Mouse (Mus musculus) heart, embryonic 15.5 days (tissue): ENCODE measurements around the gene Olfr120. TPM values are rescaled to one million over a fixed set of nuclear protein-coding genes. Genes with fewer than 3 reads are reported as not detected.
"Not testable (repeated sequence)": the region's sequence is repeated elsewhere in the genome, so short reads cannot be mapped to it uniquely, and the experiment has no call there.

Experiments
- ATAC-seq: fragments of 200-750 bp; cut with Nextera tagmentation; replicated peaks from 2 replicates; pipeline ENCODE4 v1.8.0; 2017; ENCODE audit warnings: low read depth, moderate TSS enrichment; ENCODE audit not compliant: insufficient number of reproducible peaks, insufficient read depth, low FRiP score
- H3K27ac ChIP-seq: fragments of 300-500 bp; sonication (generic); 2 replicates; pipeline ENCODE4 v1.5.1; 2015; ENCODE audit warnings: mild to moderate bottlenecking, inconsistent platforms
- H3K27me3 ChIP-seq: fragments of 300-500 bp; sonication (generic); 2 replicates; pipeline ENCODE4 v1.6.1; 2015; ENCODE audit warnings: inconsistent platforms
- H3K36me3 ChIP-seq: fragments of 300-500 bp; sonication (generic); 2 replicates; pipeline ENCODE4 v1.6.1; 2015; ENCODE audit warnings: mild to moderate bottlenecking, inconsistent platforms
- H3K4me1 ChIP-seq: fragments of 300-500 bp; sonication (generic); replicated peaks from 2 replicates; pipeline ENCODE4 v1.6.1; 2015; ENCODE audit warnings: inconsistent platforms
- H3K4me2 ChIP-seq: fragments of 300-500 bp; sonication (generic); 2 replicates; pipeline ENCODE4 v1.6.1; 2015; ENCODE audit warnings: inconsistent platforms, mild to moderate bottlenecking, moderate library complexity
- H3K4me3 ChIP-seq: fragments of 300-500 bp; sonication (generic); 2 replicates; pipeline ENCODE4 v1.5.1; 2015; ENCODE audit warnings: mild to moderate bottlenecking, inconsistent platforms
- H3K9ac ChIP-seq: fragments of 300-500 bp; sonication (generic); 2 replicates; pipeline ENCODE4 v1.6.1; 2015; ENCODE audit warnings: mild to moderate bottlenecking, inconsistent platforms
- H3K9me3 ChIP-seq: fragments of 300-500 bp; sonication (generic); replicated peaks from 2 replicates; pipeline ENCODE4 v1.6.1; 2016; ENCODE audit warnings: inconsistent platforms
- WGBS: fragments of 180-500 bp; shearing (Covaris S2); methylation state at CpG from one replicate; pipeline ENCODE4 v1.1.7; 2015; ENCODE audit warnings: mixed read lengths; 5-methylcytosine and 5-hydroxymethylcytosine counted together
- polyA plus RNA-seq: library from polyadenylated mRNA; unstranded; fragments of >200 nt; fragmentation: Nextera tagmentation; extraction: Ambion mirVana; gene quantifications from 2 replicates; pipeline ENCODE4 v1.2.1, GENCODE M21; 2015

The Olfr120 gene
- polyA plus RNA-seq = not detected in 2 replicates

GRCm38 (mm10) chr17:37721508-37721907 lies at the start of gene Olfr120:
TSS of gene Olfr120 (plus strand) at chr17:37721808.
- Histone ChIP-seq H3K4me3 (no peak within 1 kb of the TSS), H3K9ac (no peak within 1 kb of the TSS), H3K4me2 (no peak within 1 kb of the TSS), H3K36me3 (no peaks in the 10 kb centered on the region), H3K9me3 (no peaks in the 10 kb centered on the region; the same call in 1 of the 2 replicates), H3K27me3 (no peaks in the 10 kb centered on the region), H3K27ac (no peak within 1 kb of the TSS), H3K4me1 (no peaks in the 10 kb centered on the region)
- 61% methylated on average over 1 of the region's 1 CpGs for WGBS
- ATAC-seq = no peak

GRCm38 (mm10) chr17:37696264-37696663 lies 25.3 kb upstream of the Olfr120 start, which contains the start of gene Olfr119:
TSS of gene Olfr119 (plus strand) at chr17:37696564.
- not testable (repeated sequence) for H3K27me3 ChIP-seq, H3K4me3 ChIP-seq, ATAC-seq, H3K9me3 ChIP-seq, H3K4me1 ChIP-seq, H3K27ac ChIP-seq, H3K36me3 ChIP-seq, H3K4me2 ChIP-seq, H3K9ac ChIP-seq
- 53% methylated on average over 1 of the region's 1 CpGs for WGBS

DNA sequence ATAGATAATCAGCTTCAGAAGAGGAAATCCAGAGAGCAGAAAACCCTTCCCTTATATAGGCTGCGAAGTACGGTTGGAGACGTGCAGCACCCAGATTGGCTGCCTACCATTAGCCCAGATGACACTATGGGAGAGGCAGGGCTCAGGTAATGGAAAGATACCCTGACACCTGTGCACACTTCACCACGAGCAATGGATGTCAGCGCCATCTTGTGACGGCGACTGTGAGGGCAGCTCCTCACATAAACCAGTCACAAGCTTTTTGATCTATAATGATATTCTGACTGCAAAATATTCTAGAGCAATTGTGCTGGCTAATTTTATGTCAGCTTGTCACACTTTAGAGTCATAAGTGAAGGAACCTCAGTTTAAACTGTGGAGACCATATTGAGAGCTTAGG lies 16.5 kb downstream of the Olfr120 start:
- Histone ChIP-seq H3K27me3 (no peaks in the 10 kb centered on the region), H3K9ac (no peak overlapping the region), H3K36me3 (no peaks in the 10 kb centered on the region), H3K4me3 (no peak overlapping the region), H3K9me3 (no peaks in the 10 kb centered on the region), H3K27ac (no peak overlapping the region), H3K4me2 (no peak overlapping the region), H3K4me1 (no peaks in the 10 kb centered on the region)
- ATAC-seq = no peak
- 50% methylated on average over 7 of the region's 7 CpGs for WGBS

DNA sequence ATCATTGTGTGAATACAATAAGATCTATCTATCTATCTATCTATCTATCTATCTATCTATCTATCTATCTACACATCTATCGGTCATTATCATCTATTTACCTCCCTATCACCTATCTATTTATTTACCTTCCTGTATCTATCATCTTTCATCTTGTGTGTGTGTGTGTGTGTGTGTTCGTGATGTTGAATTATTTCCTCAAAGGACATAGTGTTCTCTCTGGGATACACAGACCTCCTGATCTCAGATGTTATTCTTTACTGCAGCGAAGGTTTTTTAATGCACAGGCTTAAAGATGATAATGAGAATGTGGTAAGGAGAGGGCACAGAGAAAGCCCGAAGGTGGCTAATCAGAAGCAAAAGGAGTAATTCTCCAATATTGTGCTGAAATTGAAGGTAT lies 46.7 kb downstream of the Olfr120 start, which contains the start of gene Olfr122:
Gene Olfr122, plus strand, starts transcription at position 301 of the 400 bp plus-strand sequence.
- no peak within 1 kb of the TSS for H3K9ac ChIP-seq
- H3K4me2 ChIP-seq = no peak within 1 kb of the TSS
- no peaks in the 10 kb centered on the region for H3K9me3 ChIP-seq
- no peaks in the 10 kb centered on the region for H3K36me3 ChIP-seq
- no peak within 1 kb of the TSS for H3K27ac ChIP-seq
- H3K4me1 ChIP-seq = no peaks in the 10 kb centered on the region
- H3K27me3 ChIP-seq = no peaks in the 10 kb centered on the region
- no peak for ATAC-seq
- no peak within 1 kb of the TSS for H3K4me3 ChIP-seq
- WGBS = 77% methylated on average over 4 of the region's 4 CpGs

Other genes with a start within 250 kb of the Olfr120 start
- gene H2-M2, start 238.3 kb upstream of the Olfr120 start, polyA plus RNA-seq = 0.24 TPM in 1 of 2 replicates, not detected in the other
- gene Olfr110, start 229.3 kb upstream of the Olfr120 start, polyA plus RNA-seq = not detected in 2 replicates
- not detected in 2 replicates for gene Olfr111, start 213.8 kb upstream of the Olfr120 start, polyA plus RNA-seq
- not detected in 2 replicates for gene Olfr112, start 152.4 kb upstream of the Olfr120 start, polyA plus RNA-seq
- not detected in 2 replicates for gene Olfr113, start 144.1 kb upstream of the Olfr120 start, polyA plus RNA-seq
- gene Olfr114, start 129.1 kb upstream of the Olfr120 start, polyA plus RNA-seq = not detected in 2 replicates
- not detected in 2 replicates for gene Olfr115, start 94.7 kb upstream of the Olfr120 start, polyA plus RNA-seq
- not detected in 2 replicates for gene Olfr116, start 94.6 kb upstream of the Olfr120 start, polyA plus RNA-seq
- not detected in 2 replicates for gene Olfr117, start 58.0 kb upstream of the Olfr120 start, polyA plus RNA-seq
- not detected in 2 replicates for gene Olfr118, start 54.8 kb upstream of the Olfr120 start, polyA plus RNA-seq
- gene Olfr119, start 25.2 kb upstream of the Olfr120 start, polyA plus RNA-seq = not detected in 2 replicates
- not detected in 2 replicates for gene Olfr121, start 27.0 kb downstream of the Olfr120 start, polyA plus RNA-seq
- not detected in 2 replicates for gene Olfr122, start 46.8 kb downstream of the Olfr120 start, polyA plus RNA-seq
- gene Olfr123, start 71.7 kb downstream of the Olfr120 start, polyA plus RNA-seq = not detected in 2 replicates
- gene Olfr124, start 78.1 kb downstream of the Olfr120 start, polyA plus RNA-seq = not detected in 2 replicates
- gene Olfr125, start 111.1 kb downstream of the Olfr120 start, polyA plus RNA-seq = not detected in 2 replicates
- gene Olfr126, start 125.7 kb downstream of the Olfr120 start, polyA plus RNA-seq = not detected in 2 replicates
- gene Olfr127, start 178.6 kb downstream of the Olfr120 start, polyA plus RNA-seq = not detected in 2 replicates
- gene Olfr128, start 198.7 kb downstream of the Olfr120 start, polyA plus RNA-seq = not detected in 2 replicates
- not detected in 2 replicates for gene Olfr761, start 231.3 kb downstream of the Olfr120 start, polyA plus RNA-seq